Mouse (Mus musculus) c-Kit-positive CD71-negative TER-119-negative erythroid progenitor cells, embryonic 14.5 days (primary cell): ENCODE measurements around the gene Dcaf10.
"Not testable (repeated sequence)": the region's sequence is repeated elsewhere in the genome, so short reads cannot be mapped to it uniquely, and the experiment has no call there.

Experiments
- DNase-seq: peaks from one replicate; pipeline ENCODE4 v3.0.0-alpha.2; 2013; ENCODE audit warnings: low read depth

Gene Dcaf10

GRCm38 (mm10) chr4:45341669-45342249 lies at the start of gene Dcaf10:
Gene Dcaf10, plus strand, starts transcription at chr4:45342101.
- peak; percentile 87 for DNase-seq

GRCm38 (mm10) chr4:45296662-45297564 lies 45.0 kb upstream of the Dcaf10 start, which contains the start of gene Trmt10b:
Gene Trmt10b, plus strand, starts transcription at chr4:45297127.
- DNase-seq = peak; percentile 68

- no peak for DNase-seq
Measured at GRCm38 (mm10) chr4:45305536-45305935, 36.4 kb upstream of the Dcaf10 start.

GRCm38 (mm10) chr4:45308046-45308445 lies 33.9 kb upstream of the Dcaf10 start:
- DNase-seq = no peak

GRCm38 (mm10) chr4:45308606-45309005 lies 33.3 kb upstream of the Dcaf10 start:
- no peak for DNase-seq

GRCm38 (mm10) chr4:45311056-45311455 lies 30.8 kb upstream of the Dcaf10 start:
- no peak for DNase-seq

- DNase-seq = peak; percentile 70
Measured at GRCm38 (mm10) chr4:45320159-45320816, 21.6 kb upstream of the Dcaf10 start.

GRCm38 (mm10) chr4:45331139-45331538 lies 10.8 kb upstream of the Dcaf10 start:
- no peak for DNase-seq

GRCm38 (mm10) chr4:45332466-45332865 lies 9.4 kb upstream of the Dcaf10 start:
- DNase-seq = no peak

GRCm38 (mm10) chr4:45341226-45341625 lies 675 bp upstream of the Dcaf10 start:
- no peak for DNase-seq

- DNase-seq = peak; percentile 13
Measured at GRCm38 (mm10) chr4:45342286-45343155, 620 bp downstream of the Dcaf10 start, which contains the start of gene Exosc3. Gene Exosc3, minus strand, starts transcription at chr4:45342732.

- DNase-seq = no peak
Measured at GRCm38 (mm10) chr4:45356653-45357052, 14.8 kb downstream of the Dcaf10 start.

GRCm38 (mm10) chr4:45371261-45371660 lies 29.4 kb downstream of the Dcaf10 start:
- DNase-seq = no peak

- no peak for DNase-seq
Measured at GRCm38 (mm10) chr4:45374879-45375278, 33.0 kb downstream of the Dcaf10 start.

- DNase-seq = no peak
Measured at GRCm38 (mm10) chr4:45376573-45376972, 34.7 kb downstream of the Dcaf10 start.

GRCm38 (mm10) chr4:45380903-45381580 lies 39.1 kb downstream of the Dcaf10 start:
- not testable (repeated sequence) for DNase-seq

GRCm38 (mm10) chr4:45382133-45382532 lies 40.2 kb downstream of the Dcaf10 start:
- not testable (repeated sequence) for DNase-seq

GRCm38 (mm10) chr4:45387296-45387695 lies 45.4 kb downstream of the Dcaf10 start:
- not testable (repeated sequence) for DNase-seq

- no peak for DNase-seq
Measured at GRCm38 (mm10) chr4:45392099-45392498, 50.2 kb downstream of the Dcaf10 start.

- DNase-seq = no peak
Measured at GRCm38 (mm10) chr4:45392572-45392971, 50.7 kb downstream of the Dcaf10 start.

GRCm38 (mm10) chr4:45392994-45393393 lies 51.1 kb downstream of the Dcaf10 start:
- DNase-seq = no peak
